Mouse (Mus musculus) kidney, adult 2 months (tissue): ENCODE measurements around the gene Dlg2. TPM values are rescaled to one million over a fixed set of nuclear protein-coding genes. Genes with fewer than 3 reads are reported as not detected.
A peak's percentile ranks its signal among the peaks of the same experiment; 100 is the strongest.

Source experiments
- DNase-seq: peaks from one replicate; pipeline ENCODE4 v3.0.0; 2021
- H3K27ac ChIP-seq: fragments of 200-500 bp; 2 replicates; pipeline ENCODE4 v1.5.1; 2012; ENCODE audit warnings: low read depth, low read length, control low read depth, inconsistent platforms; ENCODE audit not compliant: insufficient read depth
- H3K27me3 ChIP-seq: fragments of 200-500 bp; replicated peaks from 2 replicates; pipeline ENCODE4 v1.6.1; 2012; ENCODE audit warnings: mild to moderate bottlenecking, moderate library complexity, low read length, inconsistent platforms; ENCODE audit not compliant: control insufficient read depth, insufficient read depth
- H3K36me3 ChIP-seq: fragments of 200-500 bp; 2 replicates; pipeline ENCODE4 v1.6.1; 2012; ENCODE audit warnings: mild to moderate bottlenecking, moderate library complexity, low read length, inconsistent platforms; ENCODE audit not compliant: control insufficient read depth, insufficient read depth
- H3K4me1 ChIP-seq: fragments of 200-500 bp; 2 replicates; pipeline ENCODE4 v1.6.1; 2011; ENCODE audit warnings: low read length; ENCODE audit not compliant: control insufficient read depth, insufficient read depth
- H3K4me3 ChIP-seq: fragments of 200-500 bp; 2 replicates; pipeline ENCODE4 v1.5.1; 2011; ENCODE audit warnings: mild to moderate bottlenecking, low read depth, low read length, control low read depth; ENCODE audit not compliant: insufficient read depth
- CTCF ChIP-seq: fragments of 200-500 bp; conservative IDR thresholded peaks from 2 replicates; pipeline ENCODE4 v1.5.1; 2011; ENCODE audit warnings: low read depth, mild to moderate bottlenecking, control low read depth, low read length, moderate library complexity, mixed read lengths; ENCODE audit not compliant: insufficient read depth, insufficient read length
- POLR2A ChIP-seq: fragments of 200-500 bp; IDR thresholded peaks from one replicate; pipeline ENCODE4 v1.6.1; 2011; ENCODE audit warnings: low read depth, low read length, control low read depth
- WGBS: fragments of 180-500 bp; shearing (Covaris S2); methylation state at CpG from one replicate; pipeline ENCODE4 v1.1.7; 2018; 5-methylcytosine and 5-hydroxymethylcytosine counted together
- polyA plus RNA-seq: library from polyadenylated mRNA; depleted of rRNA; stranded (reverse); fragments of >200 nt; gene quantifications from 2 replicates; pipeline ENCODE4 v1.2.3, GENCODE M21; 2012

Dlg2 gene
- polyA plus RNA-seq, 1 experiment, result 2.1 TPM

DNA sequence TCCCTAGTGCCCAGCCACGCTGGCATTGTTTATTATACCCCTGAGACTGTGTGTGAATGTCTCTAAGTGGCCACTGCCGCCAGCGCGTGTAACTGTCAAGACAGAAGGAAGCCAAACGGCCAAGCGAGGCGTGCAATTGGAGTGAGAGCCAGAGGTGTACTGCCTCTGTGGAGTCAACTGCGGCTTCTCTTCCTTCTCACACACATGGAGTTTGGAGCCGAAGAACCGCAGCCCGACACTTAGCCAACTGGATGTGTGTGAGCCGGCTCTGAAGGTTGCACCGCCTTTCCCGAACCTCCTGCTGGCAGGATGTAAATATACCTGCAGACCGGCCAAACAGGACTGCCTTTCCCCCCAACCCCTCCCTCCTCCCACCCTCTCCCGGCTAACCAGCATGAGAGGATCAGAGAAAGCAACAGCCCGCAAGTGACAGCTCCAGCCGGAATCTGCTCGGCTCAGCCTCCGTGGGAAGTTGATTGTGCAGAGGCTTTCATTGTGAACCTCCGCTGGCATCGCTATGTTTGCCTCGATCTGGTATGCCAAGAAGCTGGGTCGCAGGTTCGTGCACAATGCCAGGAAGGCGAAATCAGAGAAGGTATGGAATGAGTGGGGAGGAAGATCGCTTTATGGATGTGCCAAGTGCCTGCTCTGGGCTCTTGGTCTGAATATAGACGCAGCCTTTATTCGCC, 1066.3 kb downstream of the Dlg2 start:
- Histone ChIP-seq H3K4me1 (no peaks in the 10 kb centered on the region), H3K36me3 (no peaks in the 10 kb centered on the region), H3K27ac (no peak overlapping the region), H3K27me3 (no peaks in the 10 kb centered on the region), H3K4me3 (no peak overlapping the region)
- WGBS, result 2% methylated on average over 29 of the region's 29 CpGs
- TF ChIP-seq POLR2A (no peak), CTCF (no peak)
- peak; percentile 1 for DNase-seq

DNA sequence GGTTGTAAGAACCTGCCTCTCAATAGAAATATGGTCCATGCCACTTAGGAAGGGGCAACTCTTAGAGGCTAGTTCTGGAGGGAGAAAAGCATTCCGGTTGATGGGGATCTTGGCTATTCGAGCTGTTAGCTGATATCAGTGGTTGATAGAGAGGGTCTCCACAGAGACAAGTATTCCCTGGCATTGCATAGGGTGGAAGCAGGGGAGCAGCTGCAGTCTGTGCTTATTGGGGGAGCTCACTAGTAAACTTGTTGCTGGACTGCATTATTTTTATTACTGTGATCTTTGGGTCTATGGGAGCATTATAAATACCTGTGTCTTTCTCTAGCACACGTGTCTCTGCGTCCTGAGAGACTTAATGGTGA, 1066.8 kb downstream of the Dlg2 start:
- TF ChIP-seq POLR2A, result no peak
- no peak for TF ChIP-seq CTCF
- Histone ChIP-seq H3K27me3 (no peaks in the 10 kb centered on the region), H3K27ac (no peak overlapping the region), H3K4me1 (no peaks in the 10 kb centered on the region), H3K36me3 (no peaks in the 10 kb centered on the region), H3K4me3 (no peak overlapping the region)
- DNase-seq, result no peak
- WGBS, result 32% methylated on average over 4 of the region's 4 CpGs

DNA sequence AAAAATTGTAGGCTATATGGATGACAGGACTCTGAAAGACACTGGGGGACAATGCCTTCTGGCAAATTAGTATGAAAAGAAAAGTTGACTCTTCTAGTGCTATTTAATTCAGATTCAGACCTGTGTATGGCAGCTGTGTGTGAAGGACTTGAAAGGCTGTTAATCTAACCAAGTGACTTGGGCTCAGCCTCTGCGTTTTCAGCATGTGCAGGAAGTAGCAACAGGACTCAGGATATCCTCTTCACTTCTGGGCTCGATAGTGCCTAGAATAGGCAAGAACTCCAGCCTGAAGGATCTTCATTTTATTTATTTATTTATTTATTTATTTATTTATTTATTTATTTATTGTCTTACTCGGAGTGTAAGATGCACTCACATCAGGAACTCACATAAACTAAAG, 1068.1 kb downstream of the Dlg2 start:
- 52% methylated on average over 3 of the region's 3 CpGs for WGBS
- H3K36me3 ChIP-seq, result no peaks in the 10 kb centered on the region
- H3K4me3 ChIP-seq, result no peak overlapping the region
- no peaks in the 10 kb centered on the region for H3K27me3 ChIP-seq
- TF ChIP-seq CTCF (no peak), POLR2A (no peak)
- no peak overlapping the region for H3K27ac ChIP-seq
- DNase-seq, result peak; percentile 31
- H3K4me1 ChIP-seq, result no peaks in the 10 kb centered on the region

DNA sequence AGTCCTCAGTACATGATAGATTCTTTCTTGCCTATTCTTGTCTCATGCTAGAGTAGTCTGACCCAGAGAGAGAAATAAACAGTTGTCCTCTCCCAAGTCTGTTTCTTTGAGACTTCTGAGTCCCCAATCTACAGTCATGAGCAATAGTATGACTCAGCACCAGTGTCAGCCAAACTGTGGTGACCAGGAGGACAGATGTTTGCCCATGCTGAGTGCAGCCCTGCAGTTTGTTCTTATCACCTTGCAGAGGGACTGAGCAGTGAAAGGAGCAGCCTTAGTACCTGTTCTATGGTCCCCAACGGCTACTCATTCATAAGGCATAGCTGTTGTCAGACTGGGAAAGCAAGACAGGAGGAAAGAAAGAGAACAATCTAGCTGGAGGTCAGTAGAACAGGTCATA, 1072.3 kb downstream of the Dlg2 start:
- TF ChIP-seq POLR2A (no peak), CTCF (no peak)
- no peak overlapping the region for H3K4me3 ChIP-seq
- H3K4me1 ChIP-seq, result no peaks in the 10 kb centered on the region
- H3K36me3 ChIP-seq, result no peaks in the 10 kb centered on the region
- no peaks in the 10 kb centered on the region for H3K27me3 ChIP-seq
- no peak overlapping the region for H3K27ac ChIP-seq
- no peak for DNase-seq
- WGBS, result 70% methylated on average over 1 of the region's 1 CpGs

DNA sequence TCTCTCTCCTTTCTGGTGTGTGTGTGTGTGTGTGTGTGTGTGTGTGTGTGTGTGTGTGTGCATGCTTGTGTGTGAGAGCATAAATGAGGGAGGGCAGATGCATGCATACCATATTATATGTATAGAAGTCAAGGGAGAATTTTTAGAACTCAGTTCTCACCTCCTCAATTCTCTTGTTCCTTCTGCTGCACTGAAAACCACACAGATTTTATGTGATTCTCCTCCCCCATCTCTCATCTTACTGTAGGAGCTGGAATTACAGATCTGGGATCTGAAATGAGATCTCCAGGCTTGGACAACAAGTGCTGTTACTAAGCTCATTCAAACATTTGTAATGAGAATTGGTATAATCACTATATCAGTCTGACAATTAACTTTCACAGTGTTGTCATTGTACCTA, 1081.1 kb downstream of the Dlg2 start:
- Histone ChIP-seq H3K27me3 (no peaks in the 10 kb centered on the region), H3K27ac (no peak overlapping the region), H3K36me3 (no peaks in the 10 kb centered on the region), H3K4me1 (no peaks in the 10 kb centered on the region), H3K4me3 (no peak overlapping the region)
- TF ChIP-seq POLR2A (no peak), CTCF (no peak)
- no peak for DNase-seq

DNA sequence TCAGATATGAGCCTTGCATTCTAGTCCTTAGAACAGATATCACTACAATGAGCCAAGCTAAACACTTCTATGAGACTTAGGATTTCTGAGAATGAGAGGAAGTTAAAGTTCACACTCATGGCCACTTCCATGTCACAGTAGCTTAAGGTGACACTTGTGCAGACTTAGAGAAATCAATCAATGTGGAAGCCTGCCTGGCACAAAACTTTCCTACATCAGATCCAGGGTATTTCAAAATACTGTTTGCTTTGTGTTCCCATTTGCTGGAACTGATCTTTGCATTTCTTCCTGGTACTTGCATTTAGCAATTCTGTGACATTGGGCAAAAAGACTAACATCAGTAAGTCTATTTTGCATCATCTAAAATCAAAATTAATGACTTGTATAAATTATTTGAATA, 1091.0 kb downstream of the Dlg2 start:
- Histone ChIP-seq H3K27ac (no peak overlapping the region), H3K36me3 (no peaks in the 10 kb centered on the region), H3K4me1 (no peaks in the 10 kb centered on the region), H3K4me3 (no peak overlapping the region), H3K27me3 (no peaks in the 10 kb centered on the region)
- TF ChIP-seq CTCF (no peak), POLR2A (no peak)
- no peak for DNase-seq

DNA sequence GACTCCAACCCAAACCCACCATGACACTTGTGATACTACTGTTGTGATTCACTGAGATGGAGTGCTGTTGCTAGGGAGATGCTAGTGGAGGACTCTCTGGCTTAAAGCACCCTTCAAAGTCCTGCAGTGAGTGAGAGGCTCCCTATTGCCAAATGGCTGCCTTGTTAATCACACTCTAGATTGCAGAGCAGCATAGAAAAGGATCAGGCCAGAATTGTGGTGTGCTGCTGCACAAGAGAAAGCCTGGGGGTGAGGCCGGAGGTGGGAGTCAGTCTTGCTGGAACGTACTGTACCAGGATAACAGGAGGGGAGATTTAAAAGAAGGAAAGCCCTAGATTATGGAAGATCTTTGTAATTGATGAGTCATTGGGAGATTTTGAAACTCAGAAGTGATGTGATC, 1094.5 kb downstream of the Dlg2 start:
- Histone ChIP-seq H3K4me1 (no peaks in the 10 kb centered on the region), H3K27ac (no peak overlapping the region), H3K4me3 (no peak overlapping the region), H3K36me3 (no peaks in the 10 kb centered on the region), H3K27me3 (no peaks in the 10 kb centered on the region)
- DNase-seq, result no peak
- WGBS, result 90% methylated on average over 2 of the region's 2 CpGs
- TF ChIP-seq POLR2A (no peak), CTCF (no peak)
